Mouse (Mus musculus) forebrain, embryonic 10.5 days (tissue): ENCODE measurements around the gene Mmp23. TPM values are rescaled to one million over a fixed set of nuclear protein-coding genes. Genes with fewer than 3 reads are reported as not detected.
A peak's percentile ranks its signal among the peaks of the same experiment; 100 is the strongest.
"Not testable (repeated sequence)": the region's sequence is repeated elsewhere in the genome, so short reads cannot be mapped to it uniquely, and the experiment has no call there.

ENCODE experiments used
- DNase-seq: peaks from one replicate; pipeline ENCODE4 v3.0.0-alpha.2; 2017; ENCODE audit warnings: low spot score; ENCODE audit errors: extremely low spot score
- H3K27ac ChIP-seq: fragments of 300-500 bp; sonication (generic); 2 replicates; pipeline ENCODE4 v1.5.1; 2016; ENCODE audit warnings: mild to moderate bottlenecking
- H3K27me3 ChIP-seq: fragments of 300-500 bp; sonication (generic); 2 replicates; pipeline ENCODE4 v1.6.1; 2016; ENCODE audit warnings: mild to moderate bottlenecking; ENCODE audit not compliant: poor library complexity, severe bottlenecking
- H3K36me3 ChIP-seq: fragments of 300-500 bp; sonication (generic); replicated peaks from 2 replicates; pipeline ENCODE4 v1.6.1; 2016; ENCODE audit warnings: mild to moderate bottlenecking, moderate library complexity
- H3K4me1 ChIP-seq: fragments of 300-500 bp; sonication (generic); 2 replicates; pipeline ENCODE4 v1.6.1; 2016
- H3K4me3 ChIP-seq: fragments of 300-500 bp; sonication (generic); 2 replicates; pipeline ENCODE4 v1.5.1; 2016; ENCODE audit warnings: mild to moderate bottlenecking, moderate library complexity
- H3K9me3 ChIP-seq: fragments of 300-500 bp; sonication (generic); 2 replicates; pipeline ENCODE4 v1.6.1; 2016; ENCODE audit warnings: mild to moderate bottlenecking, moderate library complexity
- WGBS: fragments of 180-500 bp; shearing (Covaris S2); methylation state at CpG from one replicate; pipeline ENCODE4 v1.1.7; 2016; 5-methylcytosine and 5-hydroxymethylcytosine counted together
- polyA plus RNA-seq: library from polyadenylated mRNA; unstranded; fragments of >200 nt; fragmentation: Nextera tagmentation; extraction: Ambion mirVana; gene quantifications from 2 replicates; pipeline ENCODE4 v1.2.1, GENCODE M21; 2016

Gene Mmp23
- polyA plus RNA-seq, 1 experiment from 2014 or later, result 1.8 TPM

- Histone ChIP-seq H3K4me1 (peaks cover 20% of the 10 kb centered on the region), H3K4me3 (no peak overlapping the region), H3K36me3 (no peaks in the 10 kb centered on the region), H3K9me3 (no peaks in the 10 kb centered on the region), H3K27me3 (no peaks in the 10 kb centered on the region), H3K27ac (no peak overlapping the region)
- 59% methylated on average over 2 of the region's 2 CpGs for WGBS
- no peak for DNase-seq
Observed at GRCm38 (mm10) chr4:155672082-155672481, 18.9 kb upstream of the Mmp23 start.

GRCm38 (mm10) chr4:155670236-155670635, 17.1 kb upstream of the Mmp23 start:
- not testable (repeated sequence) for H3K27me3 ChIP-seq, H3K9me3 ChIP-seq, DNase-seq, H3K36me3 ChIP-seq, H3K27ac ChIP-seq
- Histone ChIP-seq H3K4me1 (peaks cover 20% of the 10 kb centered on the region), H3K4me3 (peak overlapping the region; percentile 95; the same call in 1 of the 2 replicates)
- WGBS, result 56% methylated on average over 4 of the region's 4 CpGs

GRCm38 (mm10) chr4:155669598-155670075, 16.5 kb upstream of the Mmp23 start:
- Histone ChIP-seq H3K4me3 (peak overlapping the region; percentile 95), H3K27me3 (no peaks in the 10 kb centered on the region), H3K36me3 (no peaks in the 10 kb centered on the region; the same call in 1 of the 2 replicates), H3K4me1 (peaks cover 20% of the 10 kb centered on the region), H3K9me3 (no peaks in the 10 kb centered on the region), H3K27ac (peak overlapping the region; percentile 85)
- 1% methylated on average over 8 of the region's 8 CpGs for WGBS
- no peak for DNase-seq

- WGBS, result under 1% methylated on average over 73 of the region's 73 CpGs
- H3K9me3 ChIP-seq, result no peaks in the 10 kb centered on the region
- H3K27ac ChIP-seq, result peak within 1 kb of the TSS; percentile 85
- peak; percentile 97 for DNase-seq
- H3K27me3 ChIP-seq, result no peaks in the 10 kb centered on the region
- peaks cover 3% of the 10 kb centered on the region; the same call in 1 of the 2 replicates for H3K36me3 ChIP-seq
- H3K4me3 ChIP-seq, result peak within 1 kb of the TSS; percentile 95
- H3K4me1 ChIP-seq, result peaks cover 20% of the 10 kb centered on the region
Observed at GRCm38 (mm10) chr4:155668689-155669597, 15.8 kb upstream of the Mmp23 start, which contains the start of gene Mib2. Gene Mib2, minus strand, starts transcription at chr4:155669198.

- H3K4me3 ChIP-seq, result no peak overlapping the region
- DNase-seq, result no peak
- peaks cover 3% of the 10 kb centered on the region; the same call in 1 of the 2 replicates for H3K36me3 ChIP-seq
- no peaks in the 10 kb centered on the region for H3K9me3 ChIP-seq
- H3K4me1 ChIP-seq, result peaks cover 20% of the 10 kb centered on the region
- no peak overlapping the region for H3K27ac ChIP-seq
- H3K27me3 ChIP-seq, result no peaks in the 10 kb centered on the region
Observed at GRCm38 (mm10) chr4:155666903-155667302, 13.7 kb upstream of the Mmp23 start.

GRCm38 (mm10) chr4:155660641-155661040, 7.5 kb upstream of the Mmp23 start:
- 0 out of 2 replicates have a peak, but pooled peaks cover under 1% of the 10 kb centered on the region for H3K4me1 ChIP-seq
- H3K9me3 ChIP-seq, result no peaks in the 10 kb centered on the region
- H3K4me3 ChIP-seq, result no peak overlapping the region
- H3K27ac ChIP-seq, result no peak overlapping the region
- peaks cover 18% of the 10 kb centered on the region for H3K27me3 ChIP-seq
- WGBS, result 93% methylated on average over 12 of the region's 12 CpGs
- peaks cover 28% of the 10 kb centered on the region for H3K36me3 ChIP-seq
- no peak for DNase-seq

GRCm38 (mm10) chr4:155658961-155659360, 5.8 kb upstream of the Mmp23 start:
- 92% methylated on average over 10 of the region's 10 CpGs for WGBS
- no peak for DNase-seq
- Histone ChIP-seq H3K9me3 (no peaks in the 10 kb centered on the region), H3K27ac (no peak overlapping the region), H3K36me3 (peaks cover 25% of the 10 kb centered on the region), H3K4me1 (peaks cover 17% of the 10 kb centered on the region), H3K4me3 (no peak overlapping the region), H3K27me3 (peaks cover 35% of the 10 kb centered on the region)

- no peak overlapping the region for H3K27ac ChIP-seq
- peaks cover 40% of the 10 kb centered on the region for H3K4me1 ChIP-seq
- no peaks in the 10 kb centered on the region for H3K9me3 ChIP-seq
- H3K27me3 ChIP-seq, result peaks cover 62% of the 10 kb centered on the region
- no peak overlapping the region; the same call in 1 of the 2 replicates for H3K4me3 ChIP-seq
- H3K36me3 ChIP-seq, result peaks cover 35% of the 10 kb centered on the region
- DNase-seq, result no peak
- 90% methylated on average over 13 of the region's 13 CpGs for WGBS
Observed at GRCm38 (mm10) chr4:155656214-155656751, 3.1 kb upstream of the Mmp23 start.

GRCm38 (mm10) chr4:155654456-155655298, 1.5 kb upstream of the Mmp23 start:
- peak; percentile 45 for DNase-seq
- Histone ChIP-seq H3K4me3 (peak overlapping the region; percentile 51), H3K9me3 (no peaks in the 10 kb centered on the region), H3K4me1 (peaks cover 41% of the 10 kb centered on the region), H3K27me3 (peaks cover 73% of the 10 kb centered on the region), H3K36me3 (peaks cover 45% of the 10 kb centered on the region), H3K27ac (peak overlapping the region; percentile 60)
- WGBS, result 2% methylated on average over 52 of the region's 52 CpGs

- WGBS, result 1% methylated on average over 6 of the region's 6 CpGs
- Histone ChIP-seq H3K36me3 (peaks cover 47% of the 10 kb centered on the region), H3K27me3 (peaks cover 73% of the 10 kb centered on the region), H3K4me3 (peak overlapping the region; percentile 51), H3K27ac (peak overlapping the region; percentile 60; the same call in 1 of the 2 replicates), H3K4me1 (peaks cover 41% of the 10 kb centered on the region), H3K9me3 (no peaks in the 10 kb centered on the region)
- no peak for DNase-seq
Observed at GRCm38 (mm10) chr4:155654183-155654455, 935 bp upstream of the Mmp23 start.

- Histone ChIP-seq H3K4me1 (peaks cover 41% of the 10 kb centered on the region), H3K36me3 (peaks cover 47% of the 10 kb centered on the region), H3K27me3 (peaks cover 73% of the 10 kb centered on the region), H3K4me3 (peak overlapping the region; percentile 51), H3K27ac (peak overlapping the region; percentile 48; the same call in 1 of the 2 replicates), H3K9me3 (no peaks in the 10 kb centered on the region)
- WGBS, result 2% methylated on average over 31 of the region's 31 CpGs
- peak; percentile 55 for DNase-seq
Observed at GRCm38 (mm10) chr4:155653451-155654182, 433 bp upstream of the Mmp23 start.
